Mouse (Mus musculus) myocyte (in vitro differentiated cells): ENCODE measurements around the gene Cd151. TPM values are rescaled to one million over a fixed set of nuclear protein-coding genes. Genes with fewer than 3 reads are reported as not detected.
A peak's percentile ranks its signal among the peaks of the same experiment; 100 is the strongest.

Experiments
- H3K27me3 ChIP-seq: one replicate; pipeline ENCODE4 v1.6.1; 2011; ENCODE audit not compliant: control insufficient read depth, insufficient read depth, insufficient read length
- H3K36me3 ChIP-seq: one replicate; pipeline ENCODE4 v1.6.1; 2011; ENCODE audit not compliant: control insufficient read depth, insufficient read depth
- H3K4me2 ChIP-seq: one replicate; pipeline ENCODE4 v1.6.1; 2011; ENCODE audit warnings: low read depth, control low read depth
- H3K4me3 ChIP-seq: one replicate; pipeline ENCODE4 v1.5.1; 2011; ENCODE audit warnings: mild to moderate bottlenecking, control low read depth, moderate library complexity
- H3K79me2 ChIP-seq: one replicate; pipeline ENCODE4 v1.6.1; 2011; ENCODE audit not compliant: control insufficient read depth, insufficient read depth
- H3ac ChIP-seq: one replicate; pipeline ENCODE4 v1.6.1; 2011; ENCODE audit not compliant: control insufficient read depth, insufficient read length
- CEBPB ChIP-seq: IDR thresholded peaks from 2 replicates; pipeline ENCODE4 v1.6.1; 2011; ENCODE audit warnings: mild to moderate bottlenecking, moderate library complexity; ENCODE audit not compliant: poor library complexity, insufficient read depth, severe bottlenecking
- E2F4 ChIP-seq: IDR thresholded peaks from one replicate; pipeline ENCODE4 v1.6.1; 2011; ENCODE audit warnings: mild to moderate bottlenecking, control low read depth, moderate library complexity; ENCODE audit not compliant: insufficient read depth
- MAX ChIP-seq: IDR thresholded peaks from one replicate; pipeline ENCODE4 v1.6.1; 2011; ENCODE audit warnings: low read depth, mild to moderate bottlenecking, control low read depth
- MYOD1 ChIP-seq, 3 experiments: IDR thresholded peaks; one replicate each; pipeline ENCODE4 v1.6.1; 2011; ENCODE audit warnings: control low read depth in 2 of 3, low read depth in 2 of 3, mild to moderate bottlenecking in 2 of 3, moderate library complexity in 1 of 3; ENCODE audit not compliant: insufficient read length in 2 of 3, control insufficient read depth in 1 of 3
- MYOG ChIP-seq, 3 experiments: IDR thresholded peaks; one replicate each; pipeline ENCODE4 v1.6.1; 2011; ENCODE audit warnings: control low read depth in 2 of 3, low read depth in 2 of 3, mild to moderate bottlenecking in 2 of 3; ENCODE audit not compliant: insufficient read length in 2 of 3, control insufficient read depth in 1 of 3, insufficient read depth in 1 of 3
- POLR2A ChIP-seq: IDR thresholded peaks from one replicate; pipeline ENCODE4 v1.6.1; 2011; ENCODE audit warnings: low read depth, mild to moderate bottlenecking, control low read depth, moderate library complexity; ENCODE audit not compliant: insufficient read length
- POLR2AphosphoS2 ChIP-seq: IDR thresholded peaks from one replicate; pipeline ENCODE4 v1.6.1; 2011; ENCODE audit warnings: low read depth, control low read depth; ENCODE audit not compliant: insufficient read length
- REST ChIP-seq: IDR thresholded peaks from one replicate; pipeline ENCODE4 v1.6.1; 2011; ENCODE audit warnings: mild to moderate bottlenecking, control low read depth, moderate library complexity; ENCODE audit not compliant: insufficient read depth, insufficient read length
- SRF ChIP-seq: IDR thresholded peaks from one replicate; pipeline ENCODE4 v1.6.1; 2011; ENCODE audit warnings: low read depth; ENCODE audit not compliant: control insufficient read depth, insufficient read length
- TCF12 ChIP-seq: IDR thresholded peaks from one replicate; pipeline ENCODE4 v1.6.1; 2011; ENCODE audit warnings: mild to moderate bottlenecking, control low read depth; ENCODE audit not compliant: poor library complexity, insufficient read depth, severe bottlenecking
- TCF3 ChIP-seq: IDR thresholded peaks from one replicate; pipeline ENCODE4 v1.6.1; 2011; ENCODE audit warnings: low read depth, control low read depth; ENCODE audit not compliant: insufficient read length
- USF1 ChIP-seq: IDR thresholded peaks from one replicate; pipeline ENCODE4 v1.6.1; 2011; ENCODE audit warnings: low read depth, mild to moderate bottlenecking, control low read depth, moderate library complexity
- polyA plus RNA-seq: library from polyadenylated mRNA; unstranded; fragments of >200 nt; fragmentation: generic; extraction: Trizol; gene quantifications from one replicate; pipeline ENCODE4 v1.2.1, GENCODE M21; 2012; ENCODE audit warnings: missing spikeins

Gene Cd151
- polyA plus RNA-seq, 1 experiment, result 267 TPM

DNA sequence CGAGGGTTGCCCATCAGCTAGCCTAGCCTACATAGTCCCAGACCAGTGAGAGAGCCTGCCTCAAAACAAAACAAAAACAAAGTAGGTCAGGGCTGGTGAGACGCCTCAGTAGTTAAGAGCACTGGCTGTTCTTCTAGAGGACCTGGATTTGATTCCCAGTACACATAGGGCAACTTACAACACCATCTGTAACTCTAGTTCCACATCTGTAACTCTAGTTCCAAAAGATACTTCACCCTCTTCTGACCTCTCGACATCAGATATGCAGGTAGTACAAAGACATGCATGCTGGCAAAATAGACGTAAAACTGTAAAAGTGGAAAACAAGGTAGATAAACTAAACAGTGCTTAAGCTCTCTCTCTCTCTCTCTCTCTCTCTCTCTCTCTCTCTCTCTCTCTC is 43.4 kb upstream of the Cd151 start:
- no peaks in the 10 kb centered on the region for H3K79me2 ChIP-seq
- no peaks in the 10 kb centered on the region for H3K36me3 ChIP-seq
- H3K4me2 ChIP-seq, result no peak overlapping the region
- no peak overlapping the region for H3K4me3 ChIP-seq
- H3K27me3 ChIP-seq, result no peaks in the 10 kb centered on the region
- H3ac ChIP-seq, result no peak overlapping the region
- TF ChIP-seq SRF, result no peak
- TF ChIP-seq CEBPB, result no peak
- no peak for TF ChIP-seq MAX
- no peak for TF ChIP-seq TCF3
- TF ChIP-seq E2F4, result no peak
- no peak for TF ChIP-seq MYOG (IDR thresholded peaks at IDR 0.05; ENCODE audit: control insufficient read depth in 1 of 3, insufficient read depth in 1 of 3, insufficient read length in 2 of 3, low read depth in 2 of 3)
- no peak for TF ChIP-seq REST
- TF ChIP-seq MYOD1 (IDR thresholded peaks at IDR 0.05; ENCODE audit: control insufficient read depth in 1 of 3, insufficient read length in 2 of 3, low read depth in 2 of 3), result no peak
- no peak for TF ChIP-seq POLR2AphosphoS2

DNA sequence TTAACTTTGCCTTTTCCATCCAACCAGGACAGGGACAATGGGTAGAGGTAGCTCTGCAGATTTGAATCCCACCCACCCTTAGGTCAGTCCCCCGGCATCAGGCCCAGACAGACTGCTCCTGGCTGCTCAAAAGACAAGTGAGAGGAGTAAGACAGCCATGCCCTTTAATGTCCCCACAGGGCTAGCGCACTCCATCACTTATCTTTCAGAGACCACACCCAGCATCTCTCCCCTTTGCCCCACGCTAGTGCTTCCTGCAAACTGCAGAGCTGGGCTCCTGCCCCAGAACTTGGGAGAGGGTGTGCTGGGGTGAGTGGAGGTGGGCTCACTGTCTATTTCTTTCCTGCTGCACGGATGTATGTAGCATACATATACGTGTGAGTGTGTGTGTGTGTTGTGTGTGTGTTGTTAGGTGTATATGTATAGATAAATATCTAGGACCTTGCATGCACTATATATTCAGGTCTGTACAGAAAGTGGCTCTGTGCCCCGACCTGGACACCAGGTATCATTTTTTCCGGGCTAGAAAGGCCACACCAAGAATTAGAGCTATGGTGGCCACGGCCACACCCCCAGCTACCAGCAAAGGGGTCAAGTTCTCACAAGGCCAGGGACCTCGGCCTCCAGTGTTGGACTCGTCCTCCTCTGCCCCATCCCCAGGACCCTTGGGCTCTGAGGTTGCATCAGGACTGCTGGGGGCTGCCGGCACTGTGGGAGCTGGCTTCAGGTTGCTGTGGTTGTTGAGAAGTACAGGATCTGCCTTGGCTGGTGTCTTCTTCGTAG is 40.1 kb upstream of the Cd151 start:
- H3ac ChIP-seq, result no peak overlapping the region
- no peak overlapping the region for H3K4me2 ChIP-seq
- no peaks in the 10 kb centered on the region for H3K27me3 ChIP-seq
- no peaks in the 10 kb centered on the region for H3K36me3 ChIP-seq
- no peaks in the 10 kb centered on the region for H3K79me2 ChIP-seq
- TF ChIP-seq SRF (no peak), POLR2A (no peak), POLR2AphosphoS2 (no peak), USF1 (no peak), MAX (no peak), TCF12 (no peak), CEBPB (no peak), MYOG (IDR thresholded peaks at IDR 0.05; ENCODE audit: control insufficient read depth in 1 of 3, insufficient read depth in 1 of 3, insufficient read length in 2 of 3, low read depth in 2 of 3) (no peak), REST (no peak), MYOD1 (IDR thresholded peaks at IDR 0.05; ENCODE audit: control insufficient read depth in 1 of 3, insufficient read length in 2 of 3, low read depth in 2 of 3) (no peak), E2F4 (no peak), TCF3 (no peak)
- H3K4me3 ChIP-seq, result no peak overlapping the region

DNA sequence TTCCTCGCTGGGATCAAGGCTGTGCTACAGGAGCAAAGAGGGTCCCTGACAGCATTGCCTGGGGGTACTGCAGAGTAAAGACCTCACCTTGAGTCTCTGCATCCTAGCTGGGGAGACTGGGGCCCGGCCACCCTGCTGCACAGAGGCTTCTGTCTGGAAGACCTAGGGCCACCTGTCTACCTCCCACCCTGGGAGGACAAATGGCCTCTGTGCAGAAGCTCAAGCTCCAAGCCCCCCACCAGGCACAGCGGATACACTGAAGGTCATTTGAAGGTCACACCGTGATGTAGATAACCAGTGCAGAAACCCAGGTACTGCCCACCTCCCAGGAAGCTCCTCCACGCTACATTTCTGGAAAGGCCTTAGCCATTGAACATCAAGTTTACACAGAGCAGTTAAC is 38.5 kb upstream of the Cd151 start:
- Histone ChIP-seq H3ac (no peak overlapping the region), H3K4me3 (no peak overlapping the region)
- TF ChIP-seq POLR2AphosphoS2, result no peak
- no peak for TF ChIP-seq USF1
- no peak for TF ChIP-seq POLR2A
- no peak for TF ChIP-seq MAX
- no peak for TF ChIP-seq TCF3
- TF ChIP-seq TCF12, result no peak
- no peak for TF ChIP-seq CEBPB
- no peak for TF ChIP-seq E2F4
- TF ChIP-seq SRF, result no peak
- TF ChIP-seq MYOG (IDR thresholded peaks at IDR 0.05; ENCODE audit: control insufficient read depth in 1 of 3, insufficient read depth in 1 of 3, insufficient read length in 2 of 3, low read depth in 2 of 3), result no peak
- TF ChIP-seq REST, result no peak
- TF ChIP-seq MYOD1 (IDR thresholded peaks at IDR 0.05; ENCODE audit: control insufficient read depth in 1 of 3, insufficient read length in 2 of 3, low read depth in 2 of 3), result no peak

DNA sequence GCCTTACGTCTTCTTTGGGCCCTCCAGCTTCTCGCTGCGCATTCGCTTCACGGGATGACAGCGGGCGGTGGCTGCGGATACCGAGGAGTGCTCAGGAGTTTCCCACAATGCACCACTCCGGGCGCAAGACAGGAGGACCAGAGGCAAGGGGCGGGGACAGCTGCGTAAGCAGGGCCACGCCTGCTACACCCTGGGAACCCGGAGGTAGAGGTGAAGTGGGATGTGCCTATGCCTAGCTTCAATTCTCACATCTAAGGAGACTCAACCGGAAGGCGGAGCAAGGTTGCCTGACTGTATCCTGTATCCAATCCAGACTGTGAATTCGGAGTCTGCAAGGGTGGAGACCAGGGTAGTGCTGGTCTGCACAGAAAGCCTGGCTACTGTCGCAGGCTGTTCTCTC is 37.9 kb upstream of the Cd151 start, which contains the start of gene Cend1:
TSS of gene Cend1 (minus strand) at position 182 of the 400 bp plus-strand sequence.
- Histone ChIP-seq H3K36me3 (no peaks in the 10 kb centered on the region), H3K4me3 (no peak within 1 kb of the TSS), H3ac (no peak within 1 kb of the TSS), H3K27me3 (no peaks in the 10 kb centered on the region), H3K79me2 (no peaks in the 10 kb centered on the region), H3K4me2 (no peak within 1 kb of the TSS)
- TF ChIP-seq MYOG (IDR thresholded peaks at IDR 0.05; ENCODE audit: control insufficient read depth in 1 of 3, insufficient read depth in 1 of 3, insufficient read length in 2 of 3, low read depth in 2 of 3), result no peak
- TF ChIP-seq USF1, result no peak
- no peak for TF ChIP-seq E2F4
- no peak for TF ChIP-seq CEBPB
- peak; percentile 22 for TF ChIP-seq POLR2AphosphoS2

More for the DNA sequence above, 38.5 kb upstream of the Cd151 start:
- no peaks in the 10 kb centered on the region for H3K27me3 ChIP-seq
- H3K79me2 ChIP-seq, result no peaks in the 10 kb centered on the region
- no peaks in the 10 kb centered on the region for H3K36me3 ChIP-seq
- H3K4me2 ChIP-seq, result no peak overlapping the region
